Mouse (Mus musculus) cerebellum, postnatal 4 days (tissue): ENCODE results near the gene Klhl18.
A peak's percentile ranks its signal among the peaks of the same experiment; 100 is the strongest.
"Not testable (repeated sequence)": the region's sequence is repeated elsewhere in the genome, so short reads cannot be mapped to it uniquely, and the experiment has no call there.

Experiments
- DNase-seq, 2 experiments: peaks; one replicate each; pipeline ENCODE4 v3.0.0; 2022; ENCODE audit warnings: low spot score in 2 of 2, mixed read lengths in 1 of 2

The Klhl18 gene

GRCm38 (mm10) chr9:110431241-110431640, 45.3 kb downstream of the Klhl18 start:
- no peak for DNase-seq

- DNase-seq: no peak
These were observed 56.9 kb downstream of the Klhl18 start, which contains the start of gene Ngp for GRCm38 (mm10) chr9:110419511-110420112. TSS of gene Ngp (plus strand) at chr9:110419747.

- peak in 1 of 2 experiments; percentile 34 for DNase-seq
These were observed 62.7 kb downstream of the Klhl18 start for GRCm38 (mm10) chr9:110413785-110414184.

- no peak for DNase-seq
These were observed 63.6 kb downstream of the Klhl18 start for GRCm38 (mm10) chr9:110412926-110413325.

GRCm38 (mm10) chr9:110410908-110411887, 65.3 kb downstream of the Klhl18 start:
- peak; percentile 48 to 73 for DNase-seq

DNA sequence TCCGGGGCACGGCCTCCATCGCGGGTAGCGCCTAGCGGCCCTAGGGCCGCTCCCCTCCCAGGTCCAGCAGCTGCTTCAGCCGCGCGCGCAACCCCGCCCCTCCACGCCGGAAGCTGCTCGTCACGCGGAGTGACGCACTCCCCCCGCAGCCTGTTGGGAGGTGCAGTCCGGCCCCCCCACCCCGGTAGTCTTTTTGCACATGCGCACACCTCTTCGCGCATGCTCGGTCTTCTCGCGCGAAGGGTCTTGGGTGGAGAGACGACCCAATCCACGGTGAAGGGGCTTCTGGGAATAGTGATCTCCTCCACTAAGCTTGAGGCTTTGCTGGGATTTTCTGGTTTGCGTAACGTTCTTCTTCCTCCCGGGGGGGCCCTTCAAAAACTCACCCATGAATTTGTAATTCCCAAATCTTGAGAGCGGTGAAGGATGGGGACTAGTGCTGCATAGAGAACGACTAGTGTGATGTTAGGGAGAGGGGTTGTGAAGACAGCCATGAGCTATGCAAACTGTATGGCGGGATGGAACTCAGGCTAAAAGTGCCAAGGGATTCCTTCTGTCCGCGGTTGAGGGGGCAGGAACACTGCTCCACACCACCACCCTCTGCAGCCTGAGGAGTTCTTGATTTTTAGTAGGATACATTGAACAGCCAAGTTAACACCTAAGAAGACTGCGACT, 68.3 kb downstream of the Klhl18 start, which contains the start of gene Ptpn23:
Gene Ptpn23 (minus strand): TSS at position 115 of the 675 bp plus-strand sequence.
- DNase-seq: peak; percentile 90 to 96

DNA sequence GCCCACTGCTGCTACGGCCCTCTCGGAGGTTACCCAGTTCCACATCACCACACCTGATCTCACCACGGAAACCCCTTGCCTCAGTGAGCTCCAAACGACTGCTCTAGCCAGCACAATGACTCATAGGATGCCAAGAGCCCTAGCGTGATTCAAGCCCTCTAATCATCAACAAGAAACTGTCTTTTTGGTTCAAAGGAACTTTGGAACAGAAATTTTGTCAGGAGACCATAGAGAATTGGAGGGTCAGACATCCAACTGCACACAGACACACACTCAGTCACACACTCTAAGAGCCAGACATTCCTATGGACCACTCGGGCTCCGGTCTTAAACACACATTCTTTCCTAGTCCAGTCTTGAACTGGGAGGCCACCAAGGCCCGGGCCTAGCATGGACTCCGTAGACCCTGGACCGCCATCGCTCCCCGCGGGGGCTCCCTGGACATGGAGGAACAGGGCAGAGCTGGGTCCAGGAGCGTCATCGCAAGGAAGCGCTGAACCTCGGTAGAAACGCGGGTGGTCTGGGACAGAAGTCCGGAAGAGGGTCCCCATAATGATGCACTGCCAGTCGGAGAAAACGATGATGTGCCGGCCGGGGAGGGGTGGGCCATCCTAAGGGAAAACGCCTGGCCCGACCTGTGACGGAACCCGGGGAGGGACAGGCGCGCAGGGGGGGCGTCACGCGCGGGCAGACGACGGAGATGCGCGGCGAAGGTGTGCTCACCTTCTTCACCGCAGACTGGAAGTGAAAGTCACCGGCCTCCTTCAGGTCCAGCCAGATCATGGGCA, 69.0 kb downstream of the Klhl18 start:
- DNase-seq: no peak

DNA sequence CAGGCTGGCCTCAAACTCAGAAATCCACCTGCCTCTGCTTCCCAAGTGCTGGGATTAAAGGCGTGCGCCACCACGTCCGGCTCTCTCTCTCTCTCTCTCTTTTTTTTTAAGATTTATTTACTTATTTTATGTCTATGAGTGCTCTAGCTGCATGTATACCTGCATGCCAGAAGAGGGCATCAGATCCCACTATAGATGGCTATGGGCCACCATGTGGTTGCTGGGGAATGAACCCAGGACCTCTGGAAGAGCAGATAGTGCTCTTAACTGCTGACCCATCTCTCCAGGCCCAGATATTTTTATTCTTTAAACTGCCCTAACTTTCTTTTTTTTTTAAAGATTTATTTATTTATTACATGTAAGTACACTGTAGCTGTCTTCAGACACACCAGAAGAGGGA, 73.3 kb downstream of the Klhl18 start:
- not testable (repeated sequence) for DNase-seq

GRCm38 (mm10) chr9:110402731-110403130, 73.8 kb downstream of the Klhl18 start:
- DNase-seq: no peak

GRCm38 (mm10) chr9:110400650-110401049, 75.8 kb downstream of the Klhl18 start:
- DNase-seq: no peak

DNA sequence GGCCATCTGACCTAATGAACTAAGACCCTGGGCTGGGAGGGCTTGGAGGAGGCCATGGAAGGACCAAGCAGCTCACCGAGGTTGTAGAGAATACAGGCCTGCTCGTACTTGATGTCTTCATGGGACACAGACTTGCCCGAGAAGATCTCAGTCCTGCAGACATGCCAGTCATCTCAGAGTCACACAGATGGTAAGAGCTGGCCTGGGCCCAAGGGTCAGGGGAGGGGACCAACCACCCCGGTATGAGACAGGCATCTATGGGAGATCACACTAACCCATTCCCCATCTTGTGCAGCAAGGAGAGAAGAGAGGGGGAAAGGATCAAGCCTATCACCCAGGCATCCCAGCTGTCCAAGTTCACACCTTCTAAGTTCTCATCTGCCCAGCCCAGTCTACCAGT, 83.2 kb downstream of the Klhl18 start:
- no peak for DNase-seq

GRCm38 (mm10) chr9:110390843-110391242, 85.7 kb downstream of the Klhl18 start:
- DNase-seq: no peak

DNA sequence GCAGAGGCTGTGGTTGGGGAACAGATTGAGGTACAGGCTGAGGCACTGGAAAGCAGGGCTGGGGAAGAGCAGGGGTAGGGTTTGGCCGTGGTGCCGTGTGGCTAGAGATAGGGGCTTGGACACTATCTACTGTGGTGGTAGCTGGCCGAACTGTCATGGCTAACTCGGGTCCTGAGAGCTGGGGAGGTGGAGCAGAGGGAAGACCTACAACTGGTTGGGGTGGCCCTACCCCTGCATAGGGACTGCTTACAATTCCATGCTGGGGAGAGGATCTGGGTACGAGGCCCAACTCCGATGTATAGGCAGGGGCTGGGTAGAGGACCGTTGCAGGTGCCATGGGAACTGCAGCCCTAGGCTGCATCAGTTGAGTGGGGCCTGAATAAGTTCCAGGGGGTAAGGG, 88.5 kb downstream of the Klhl18 start:
- no peak for DNase-seq

GRCm38 (mm10) chr9:110384369-110384929, 92.0 kb downstream of the Klhl18 start:
- DNase-seq: no peak

DNA sequence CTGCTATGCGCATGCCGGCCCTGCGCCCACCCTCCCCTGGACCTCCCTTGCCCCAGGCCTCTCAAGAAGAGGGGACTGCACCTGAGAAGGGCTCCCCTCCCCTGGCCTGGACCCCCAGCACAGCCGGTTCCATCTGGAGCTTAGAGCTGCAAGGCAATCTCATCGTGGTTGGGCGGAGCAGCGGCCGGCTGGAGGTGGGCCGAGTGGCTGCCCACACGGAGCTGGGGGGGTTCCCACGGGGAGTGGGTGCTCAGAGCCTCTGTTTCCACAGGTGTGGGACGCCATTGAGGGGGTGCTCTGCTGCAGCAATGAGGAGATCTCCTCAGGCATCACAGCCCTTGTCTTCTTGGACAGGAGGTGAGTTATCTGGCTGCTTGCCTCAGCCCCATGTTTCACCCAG, 95.2 kb downstream of the Klhl18 start:
- DNase-seq: no peak

DNA sequence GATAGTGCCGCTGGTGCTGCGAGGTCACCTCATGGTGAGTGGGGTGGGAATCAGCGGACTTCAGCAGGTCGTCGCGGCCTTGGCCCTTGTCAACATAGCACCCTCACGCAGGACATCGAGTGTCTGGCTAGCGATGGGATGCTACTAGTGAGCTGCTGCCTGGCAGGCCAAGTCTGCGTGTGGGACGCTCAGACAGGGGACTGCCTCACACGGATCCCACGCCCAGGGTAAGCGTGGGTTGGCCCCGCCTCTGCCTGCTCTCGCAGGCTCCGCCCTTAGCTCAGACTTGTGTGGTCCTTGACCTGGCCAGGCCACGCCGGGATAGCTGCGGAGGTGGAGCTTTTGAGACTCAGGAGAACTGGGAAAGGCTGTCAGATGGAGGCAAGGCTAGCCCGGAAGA, 95.8 kb downstream of the Klhl18 start:
- DNase-seq: no peak

DNA sequence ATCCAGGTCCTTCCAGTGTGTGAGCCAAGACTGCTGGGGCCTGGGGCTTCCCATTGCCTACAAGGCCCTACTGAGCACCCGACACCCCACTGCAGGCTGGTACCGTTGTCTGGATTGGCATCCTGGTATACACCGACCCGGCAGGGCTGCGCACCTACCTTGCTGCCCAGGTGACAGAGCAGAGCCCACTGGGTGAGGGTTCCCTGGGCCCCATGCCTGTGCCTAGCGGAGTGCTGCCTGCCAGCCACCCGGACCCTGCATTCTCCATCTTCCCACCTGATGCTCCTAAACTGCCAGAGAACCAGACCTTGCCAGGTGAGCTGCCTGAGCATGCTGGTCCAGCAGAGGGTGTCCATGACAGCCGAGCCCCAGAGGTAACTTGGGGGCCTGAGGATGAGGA, 97.1 kb downstream of the Klhl18 start:
- DNase-seq: no peak

DNA sequence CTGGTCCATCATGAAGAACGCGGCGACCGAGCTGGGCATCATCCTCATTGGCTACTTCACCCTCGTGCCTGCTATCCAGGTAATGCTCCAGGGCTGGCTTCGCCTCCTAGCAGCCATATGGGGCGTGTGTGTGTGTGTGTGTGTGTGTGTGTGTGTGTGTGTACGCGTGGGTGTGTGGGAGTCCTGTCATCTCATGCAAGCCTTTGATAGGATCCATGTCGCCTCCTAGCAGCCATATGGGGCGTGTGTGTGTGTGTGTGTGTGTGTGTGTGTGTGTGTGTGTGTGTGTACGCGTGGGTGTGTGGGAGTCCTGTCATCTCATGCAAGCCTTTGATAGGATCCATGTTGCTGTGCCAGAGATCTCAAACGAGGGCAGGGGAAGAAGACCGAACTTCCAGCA, 98.8 kb downstream of the Klhl18 start:
- DNase-seq: not testable (repeated sequence)
